Mouse (Mus musculus): ENCODE results near the gene Kdm5c. TPM values are rescaled to one million over a fixed set of nuclear protein-coding genes. Genes with fewer than 3 reads are reported as not detected.

Gene Kdm5c
- polyA plus RNA-seq, 1 experiment, result 37.5 TPM

GRCm38 (mm10) chrX:152320535-152320934 lies 87.7 kb downstream of the Kdm5c start:
- H3K27ac ChIP-seq (ENCODE audit: control insufficient read depth, insufficient read depth, low read depth, low read length, poor library complexity), result no peak overlapping the region
- H3K4me1 ChIP-seq (ENCODE audit: control insufficient read depth, insufficient read depth, low read length), result no peaks in the 10 kb centered on the region
- TF ChIP-seq POLR2A (IDR thresholded peaks at IDR 0.05; ENCODE audit: borderline replicate concordance, control insufficient read depth, low read depth, low read length), result no peak
- no peak for TF ChIP-seq CTCF (IDR thresholded peaks at IDR 0.05; ENCODE audit: control insufficient read depth, insufficient read depth, low read length)
- WGBS, result 73% methylated on average over 4 of the region's 4 CpGs
- H3K4me3 ChIP-seq (replicated peaks; ENCODE audit: control insufficient read depth, low read depth, low read length), result no peak overlapping the region

GRCm38 (mm10) chrX:152322776-152323175 lies 90.0 kb downstream of the Kdm5c start:
- H3K4me3 ChIP-seq (replicated peaks; ENCODE audit: control insufficient read depth, low read depth, low read length), result no peak overlapping the region
- H3K4me1 ChIP-seq (ENCODE audit: control insufficient read depth, insufficient read depth, low read length), result no peaks in the 10 kb centered on the region
- TF ChIP-seq CTCF (IDR thresholded peaks at IDR 0.05; ENCODE audit: control insufficient read depth, insufficient read depth, low read length) (no peak), POLR2A (IDR thresholded peaks at IDR 0.05; ENCODE audit: borderline replicate concordance, control insufficient read depth, low read depth, low read length) (no peak)
- 6% methylated on average over 2 of the region's 2 CpGs for WGBS
- no peak overlapping the region for H3K27ac ChIP-seq (ENCODE audit: control insufficient read depth, insufficient read depth, low read depth, low read length, poor library complexity)

DNA sequence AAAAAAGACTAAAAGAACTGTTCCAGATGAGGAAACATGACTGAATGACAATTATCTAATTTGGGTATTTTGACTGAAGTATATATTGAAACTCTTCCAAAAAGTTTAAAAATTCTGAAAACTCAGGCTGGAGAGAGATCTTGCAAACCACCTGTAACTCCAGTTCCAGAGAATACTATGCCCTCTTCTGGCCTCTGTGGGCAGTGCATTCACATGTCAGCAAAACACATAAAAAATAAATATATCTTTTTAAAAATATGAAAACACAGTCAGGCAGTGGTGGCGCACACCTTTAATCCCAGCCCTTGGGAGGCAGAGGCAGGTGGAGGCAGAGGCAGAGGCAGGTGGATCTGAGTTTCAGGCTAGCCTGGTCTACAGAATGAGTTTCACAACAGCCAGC lies 90.8 kb downstream of the Kdm5c start:
- Histone ChIP-seq H3K4me1 (ENCODE audit: control insufficient read depth, insufficient read depth, low read length) (no peaks in the 10 kb centered on the region), H3K4me3 (replicated peaks; ENCODE audit: control insufficient read depth, low read depth, low read length) (no peak overlapping the region), H3K27ac (ENCODE audit: control insufficient read depth, insufficient read depth, low read depth, low read length, poor library complexity) (no peak overlapping the region)
- 81% methylated on average over 1 of the region's 1 CpGs for WGBS
- TF ChIP-seq POLR2A (IDR thresholded peaks at IDR 0.05; ENCODE audit: borderline replicate concordance, control insufficient read depth, low read depth, low read length), result no peak

Other genes starting within 250 kb of the Kdm5c start
- 15.7 and 36.2 TPM in 2 replicates for gene Hsd17b10, start 231.2 kb upstream of the Kdm5c start, polyA plus RNA-seq (2011; ENCODE audit: insufficient read depth, insufficient read length, low replicate concordance, missing spikeins)
- 1.1 and 1.7 TPM in 2 replicates for gene Ribc1, start 216.7 kb upstream of the Kdm5c start, polyA plus RNA-seq (2011; ENCODE audit: insufficient read depth, insufficient read length, low replicate concordance, missing spikeins)
- 84.5 and 111 TPM in 2 replicates for gene Smc1a, start 216.6 kb upstream of the Kdm5c start, polyA plus RNA-seq (2011; ENCODE audit: insufficient read depth, insufficient read length, low replicate concordance, missing spikeins)
- 3.6 and 4.4 TPM in 2 replicates for gene Iqsec2, start 88.8 kb upstream of the Kdm5c start, polyA plus RNA-seq (2011; ENCODE audit: insufficient read depth, insufficient read length, low replicate concordance, missing spikeins)
- 1.5 and 8.3 TPM in 2 replicates for gene Kantr, start 94.5 kb downstream of the Kdm5c start, polyA plus RNA-seq (2011; ENCODE audit: insufficient read depth, insufficient read length, low replicate concordance, missing spikeins)
- gene Tspyl2, start 109.4 kb downstream of the Kdm5c start, polyA plus RNA-seq (2011; ENCODE audit: insufficient read depth, insufficient read length, low replicate concordance, missing spikeins), result 14.2 and 42.5 TPM in 2 replicates
- 0.72 TPM in 1 of 2 replicates, not detected in the other for gene Gpr173, start 135.7 kb downstream of the Kdm5c start, polyA plus RNA-seq (2011; ENCODE audit: insufficient read depth, insufficient read length, low replicate concordance, missing spikeins)